Mouse (Mus musculus) gastrocnemius, adult 8-10 months (tissue): ENCODE measurements around the gene Srpk1. TPM values are rescaled to one million over a fixed set of nuclear protein-coding genes. Genes with fewer than 3 reads are reported as not detected.
"Not testable (repeated sequence)": the region's sequence is repeated elsewhere in the genome, so short reads cannot be mapped to it uniquely, and the experiment has no call there.

ENCODE experiments used
- DNase-seq, 2 experiments: peaks; one replicate each; pipeline ENCODE4 v3.0.0; 2022; ENCODE audit warnings: low spot score in 2 of 2
- microRNA-seq: library from miRNA; unstranded; fragments of <30 nt; microRNA quantifications from one replicate; pipeline ENCODE4 v1.2.0, GENCODE M21; 2022
- total RNA-seq, 4 experiments: library from RNA; stranded (reverse); gene quantifications; 2 replicates each; pipeline ENCODE4 v1.2.4; 2022

Srpk1 gene
- total RNA-seq, 4 experiments from 2014 or later, result 23.1 to 29.4 (median 26.6) TPM

DNA sequence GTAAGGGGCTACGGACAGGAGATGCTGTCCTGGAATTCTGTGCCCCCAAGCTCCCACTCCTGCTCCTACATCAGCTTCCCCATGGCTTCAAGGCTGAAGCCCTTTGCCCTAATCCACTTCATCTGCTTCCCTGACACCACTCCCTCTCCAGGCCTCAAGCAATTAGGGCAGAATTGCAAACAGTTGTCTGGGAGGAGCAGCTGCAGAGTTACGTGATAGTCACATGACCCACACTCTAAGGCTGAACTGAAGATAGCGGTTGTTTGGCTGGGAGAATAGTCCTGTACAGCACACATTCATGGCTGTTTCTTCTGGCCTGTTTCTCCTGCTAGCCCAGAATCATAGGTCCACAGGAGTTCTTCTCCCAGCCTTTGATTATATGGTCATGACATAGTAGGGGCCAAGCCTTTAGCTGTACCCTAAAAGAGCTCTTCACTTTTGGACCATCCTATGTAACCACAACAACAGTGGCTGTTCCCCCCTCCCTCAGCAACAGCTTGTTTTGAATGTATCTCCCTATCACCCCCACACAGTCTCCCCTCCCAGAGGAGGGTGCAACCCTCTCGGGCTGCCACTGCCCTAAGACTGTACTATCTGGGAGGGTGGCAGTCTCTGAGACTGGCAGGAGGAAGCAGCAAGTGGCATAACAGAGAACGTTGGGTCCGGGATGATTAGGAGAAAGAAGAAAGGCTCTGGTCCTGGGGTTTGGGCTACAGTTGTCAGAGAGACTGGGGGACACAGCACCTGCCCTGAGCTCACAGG, 65.7 kb downstream of the Srpk1 start:
- DNase-seq, result no peak

- not testable (repeated sequence) for DNase-seq
These were observed 68.5 kb downstream of the Srpk1 start for GRCm38 (mm10) chr17:28554021-28554420.

DNA sequence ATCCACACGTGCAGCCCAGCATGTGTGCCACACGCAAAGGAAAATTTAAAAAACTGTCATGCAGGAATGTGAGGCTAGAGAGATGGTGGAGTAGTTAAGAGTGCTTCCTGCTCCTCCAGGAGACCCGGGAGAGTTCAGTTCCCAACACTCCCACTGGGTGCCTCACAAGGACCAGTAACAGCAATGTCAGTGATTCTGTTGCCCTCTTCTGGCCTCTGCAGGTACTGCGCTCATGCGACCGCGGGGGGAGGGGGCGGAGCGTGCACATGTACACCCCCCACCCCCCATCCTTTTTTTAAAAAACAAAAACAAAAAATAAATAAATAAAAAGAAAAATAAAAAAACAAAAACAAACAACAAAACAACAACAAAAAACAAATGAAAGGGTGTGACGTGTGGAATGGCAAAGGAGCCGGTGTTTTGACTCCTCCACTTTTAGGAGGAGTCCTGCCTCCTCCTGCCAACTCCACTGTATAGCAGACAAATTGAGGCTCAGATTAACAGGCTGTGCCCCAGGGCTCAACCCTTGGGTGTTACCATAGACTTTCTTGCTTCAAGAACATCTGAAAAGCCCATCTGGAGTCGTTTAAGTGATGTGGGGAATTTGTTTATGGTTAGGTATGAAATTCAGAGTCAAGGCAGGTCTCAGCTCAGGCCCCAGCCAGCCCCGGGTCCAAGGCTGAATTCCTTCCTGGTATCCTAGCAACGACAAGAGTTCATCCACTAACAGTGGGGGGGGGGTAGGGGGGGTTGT, 69.3 kb downstream of the Srpk1 start:
- peak; percentile 28 to 47 for DNase-seq

GRCm38 (mm10) chr17:28549111-28549510, 73.4 kb downstream of the Srpk1 start, which contains the start of gene Clpsl2:
Gene Clpsl2 (plus strand): TSS chr17:28549411.
- DNase-seq, result no peak

- no peak for DNase-seq
These were observed 74.0 kb downstream of the Srpk1 start for GRCm38 (mm10) chr17:28548550-28548949.

DNA sequence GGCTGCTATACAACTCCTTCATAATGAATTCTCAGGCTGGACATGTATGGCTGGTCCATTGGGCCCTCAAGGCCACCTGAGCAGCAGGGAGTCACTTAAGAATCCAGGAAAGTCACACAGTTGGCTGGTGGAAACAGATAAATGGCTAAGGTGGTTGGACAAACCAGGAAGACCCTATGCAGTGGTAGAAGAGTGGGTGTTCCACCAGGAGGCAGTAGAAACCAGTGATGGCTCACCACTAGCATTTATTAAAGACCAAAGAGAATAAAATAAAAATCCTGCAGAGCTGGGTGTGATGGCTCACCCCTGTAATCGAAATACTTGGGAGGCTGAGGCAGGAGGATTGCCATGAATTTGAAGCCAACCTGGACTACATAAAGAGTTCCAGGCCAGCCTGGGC, 75.6 kb downstream of the Srpk1 start:
- DNase-seq, result no peak

DNA sequence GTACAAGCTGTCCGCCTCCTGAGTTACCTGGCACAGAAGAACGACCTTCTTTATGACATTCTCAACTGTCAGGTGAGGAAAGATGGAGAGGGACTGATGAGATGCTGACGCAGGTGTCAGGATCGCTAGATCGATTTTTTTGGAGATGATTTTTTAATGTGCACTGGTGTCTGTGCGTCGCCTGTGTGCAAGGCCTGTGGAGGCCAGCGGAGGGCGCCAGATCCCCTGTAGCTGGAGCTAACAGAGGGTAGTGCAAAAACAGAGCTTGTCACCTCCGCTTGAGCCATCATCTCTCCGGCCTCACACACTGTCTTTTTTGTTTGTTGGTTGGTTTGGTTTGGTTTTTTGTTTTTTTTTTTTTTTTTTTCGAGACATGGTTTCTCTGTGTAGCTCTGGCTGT, 84.6 kb downstream of the Srpk1 start:
- no peak for DNase-seq

Small RNA genes lying within 50 kb of the gene (microRNA-seq; reads per million reads assigned to microRNA genes)
- gene Mir6969, result not detected

Other genes with a start within 250 kb of the Srpk1 start
- gene Fkbp5, start 105.2 kb downstream of the Srpk1 start, total RNA-seq, result 100 to 1,000 TPM in 1 of 4 experiments, 10 to 100 TPM in 3; 39.2 to 148 (median 53.2) TPM
- not detected for gene Armc12, start 91.9 kb downstream of the Srpk1 start, total RNA-seq
- not detected for gene Clpsl2, start 73.3 kb downstream of the Srpk1 start, total RNA-seq
- gene Clps, start 61.9 kb downstream of the Srpk1 start, total RNA-seq, result not detected
- not detected for gene Lhfpl5, start 47.1 kb downstream of the Srpk1 start, total RNA-seq
- under 1 TPM in 3 of 4 experiments, not detected in 1; 0.10 to 0.63 (median 0.46) TPM for gene Slc26a8, start 67.5 kb upstream of the Srpk1 start, total RNA-seq
- gene Mapk14, start 68.6 kb upstream of the Srpk1 start, total RNA-seq, result 100 to 1,000 TPM; 107 to 121 (median 113) TPM
- gene AC170998.1, start 103.4 kb upstream of the Srpk1 start, total RNA-seq, result 1 to 10 TPM in 1 of 4 experiments, under 1 TPM in 1, not detected in 2; 0.86 to 1.7 TPM
- under 1 TPM in 1 of 4 experiments, not detected in 3; 0.34 TPM for gene Mapk13, start 146.6 kb upstream of the Srpk1 start, total RNA-seq
- 10 to 100 TPM; 13.2 to 16.5 (median 16.3) TPM for gene Brpf3, start 178.4 kb upstream of the Srpk1 start, total RNA-seq
- gene Pnpla1, start 235.7 kb upstream of the Srpk1 start, total RNA-seq, result not detected